Mouse (Mus musculus) stomach, embryonic 16.5 days (tissue): ENCODE measurements at regions not wholly inside any gene's neighbourhood (a gene's known extent, or its start where the extent isn't known, plus 50 kb on each side); places are given as distances from the start of the nearest gene placed in this dataset.

Experiments
- ATAC-seq: fragments of 200-750 bp; cut with Nextera tagmentation; 2 replicates; pipeline ENCODE4 v1.8.0; 2017; ENCODE audit warnings: moderate number of reproducible peaks, moderate TSS enrichment; ENCODE audit not compliant: insufficient read depth, low FRiP score
- H3K27ac ChIP-seq: fragments of 300-500 bp; sonication (generic); 2 replicates; pipeline ENCODE4 v1.5.1; 2014; ENCODE audit warnings: low read length
- H3K27me3 ChIP-seq: fragments of 300-500 bp; sonication (generic); 2 replicates; pipeline ENCODE4 v1.6.1; 2014; ENCODE audit warnings: low read length, control low read depth, mixed read lengths; ENCODE audit not compliant: control insufficient read depth, insufficient read depth
- H3K36me3 ChIP-seq: fragments of 300-500 bp; sonication (generic); 2 replicates; pipeline ENCODE4 v1.6.1; 2014; ENCODE audit warnings: low read length; ENCODE audit not compliant: control insufficient read depth, insufficient read depth
- H3K4me1 ChIP-seq: fragments of 300-500 bp; sonication (generic); 2 replicates; pipeline ENCODE4 v1.6.1; 2014; ENCODE audit warnings: low read length, control low read depth, mixed read lengths; ENCODE audit not compliant: control insufficient read depth, insufficient read depth
- H3K4me2 ChIP-seq: fragments of 300-500 bp; sonication (generic); 2 replicates; pipeline ENCODE4 v1.6.1; 2014; ENCODE audit warnings: low read depth, low read length, mixed read lengths
- H3K4me3 ChIP-seq: fragments of 300-500 bp; sonication (generic); replicated peaks from 2 replicates; pipeline ENCODE4 v1.5.1; 2014; ENCODE audit warnings: mild to moderate bottlenecking, low read length
- H3K9ac ChIP-seq: fragments of 300-500 bp; sonication (generic); 2 replicates; pipeline ENCODE4 v1.6.1; 2014; ENCODE audit warnings: low read length
- H3K9me3 ChIP-seq: fragments of 300-500 bp; sonication (generic); replicated peaks from 2 replicates; pipeline ENCODE4 v1.6.1; 2016; ENCODE audit warnings: low read length, control low read depth; ENCODE audit not compliant: control insufficient read depth
- WGBS: fragments of 180-500 bp; shearing (Covaris S2); extraction: QIAGEN DNeasy Blood & Tissue Kit; methylation state at CpG from one replicate; pipeline ENCODE4 v1.1.7; 2014; 5-methylcytosine and 5-hydroxymethylcytosine counted together

DNA sequence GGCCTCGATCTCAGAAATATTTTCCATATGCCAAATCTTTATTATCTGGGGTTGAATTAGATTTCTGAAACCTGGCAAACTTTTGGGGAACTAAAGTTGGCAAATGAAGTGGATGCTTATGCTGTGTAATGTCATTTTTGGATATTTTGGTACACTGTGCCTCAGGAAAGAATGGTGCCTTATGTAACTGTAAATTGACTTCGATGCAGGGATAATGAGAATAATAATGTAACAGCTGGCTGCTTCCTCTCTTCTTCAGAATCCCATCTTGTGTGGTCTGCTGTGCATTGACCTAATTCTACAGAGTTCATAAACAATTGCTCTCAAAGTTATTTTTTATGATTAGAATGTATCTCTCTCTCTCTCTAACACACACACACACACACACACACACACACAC lies 545.6 kb downstream of the Tfap2b start:
- H3K27me3 ChIP-seq, result no peaks in the 10 kb centered on the region
- no peaks in the 10 kb centered on the region for H3K4me1 ChIP-seq
- whole genome bisulfite sequencing, result 68% methylated on average over 2 of the region's 2 CpGs
- H3K4me3 ChIP-seq, result no peak overlapping the region
- no peaks in the 10 kb centered on the region for H3K36me3 ChIP-seq
- no peak overlapping the region for H3K4me2 ChIP-seq
- no peak overlapping the region for H3K9ac ChIP-seq
- no peak overlapping the region for H3K27ac ChIP-seq
- ATAC-seq, result no peak
- no peaks in the 10 kb centered on the region for H3K9me3 ChIP-seq

- Histone ChIP-seq H3K9ac (no peak overlapping the region), H3K36me3 (no peaks in the 10 kb centered on the region), H3K4me2 (no peak overlapping the region), H3K4me3 (no peak overlapping the region), H3K27ac (no peak overlapping the region), H3K4me1 (no peaks in the 10 kb centered on the region), H3K9me3 (no peaks in the 10 kb centered on the region), H3K27me3 (no peaks in the 10 kb centered on the region)
- WGBS, result 75% methylated on average over 3 of the region's 3 CpGs
- peak; percentile 50; the same call in 1 of the 2 replicates for ATAC-seq
These were observed 549.3 kb downstream of the Tfap2b start for GRCm38 (mm10) chr1:19757921-19758436.

DNA sequence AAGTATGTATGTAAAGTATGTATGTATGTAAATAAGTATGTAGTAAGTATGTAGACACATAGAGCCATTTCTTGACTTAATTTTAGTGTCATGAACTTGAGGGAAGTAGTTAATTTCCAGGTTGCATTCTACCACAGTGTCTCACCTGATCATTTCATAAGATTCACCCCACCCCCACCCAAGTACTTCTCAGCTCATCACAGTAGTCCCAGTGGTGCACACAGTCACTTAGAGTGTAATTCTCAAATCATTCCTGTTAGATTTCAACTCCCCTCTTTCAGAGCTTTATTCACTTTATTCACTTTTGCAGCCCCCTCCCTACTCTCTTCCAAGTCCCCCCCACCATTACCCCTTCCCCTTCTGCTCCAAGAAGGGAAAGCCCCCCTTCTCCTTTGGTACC lies 558.2 kb downstream of the Tfap2b start:
- no peaks in the 10 kb centered on the region for H3K36me3 ChIP-seq
- no peaks in the 10 kb centered on the region for H3K9me3 ChIP-seq
- no peaks in the 10 kb centered on the region for H3K4me1 ChIP-seq
- no peak overlapping the region for H3K27ac ChIP-seq
- ATAC-seq, result no peak
- H3K4me3 ChIP-seq, result no peak overlapping the region
- no peak overlapping the region for H3K9ac ChIP-seq
- H3K4me2 ChIP-seq, result no peak overlapping the region
- no peaks in the 10 kb centered on the region for H3K27me3 ChIP-seq

DNA sequence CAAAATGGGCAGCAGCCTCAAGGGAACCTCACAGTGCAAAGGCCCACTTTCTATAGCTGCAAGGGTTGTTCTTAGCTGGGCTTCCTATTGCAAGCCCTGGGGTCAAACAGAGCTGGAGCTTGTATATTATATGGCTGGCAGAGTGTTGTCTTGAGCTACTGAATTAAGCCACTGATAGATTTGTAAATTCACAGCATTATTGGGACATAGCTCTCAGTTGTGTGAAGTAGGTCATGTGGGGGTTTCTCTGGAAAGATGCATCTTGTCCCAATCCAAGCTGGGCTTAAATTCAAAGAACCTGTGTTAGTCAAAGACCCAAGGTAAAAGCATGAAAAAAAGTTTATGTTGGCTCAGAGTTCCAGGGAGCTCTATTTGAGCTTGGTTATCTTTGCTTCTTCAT lies 563.6 kb downstream of the Tfap2b start:
- H3K9ac ChIP-seq, result no peak overlapping the region
- no peaks in the 10 kb centered on the region for H3K27me3 ChIP-seq
- H3K4me3 ChIP-seq, result no peak overlapping the region
- H3K27ac ChIP-seq, result no peak overlapping the region
- ATAC-seq, result no peak
- H3K4me1 ChIP-seq, result no peaks in the 10 kb centered on the region
- no peak overlapping the region for H3K4me2 ChIP-seq
- H3K36me3 ChIP-seq, result no peaks in the 10 kb centered on the region
- H3K9me3 ChIP-seq, result no peaks in the 10 kb centered on the region

DNA sequence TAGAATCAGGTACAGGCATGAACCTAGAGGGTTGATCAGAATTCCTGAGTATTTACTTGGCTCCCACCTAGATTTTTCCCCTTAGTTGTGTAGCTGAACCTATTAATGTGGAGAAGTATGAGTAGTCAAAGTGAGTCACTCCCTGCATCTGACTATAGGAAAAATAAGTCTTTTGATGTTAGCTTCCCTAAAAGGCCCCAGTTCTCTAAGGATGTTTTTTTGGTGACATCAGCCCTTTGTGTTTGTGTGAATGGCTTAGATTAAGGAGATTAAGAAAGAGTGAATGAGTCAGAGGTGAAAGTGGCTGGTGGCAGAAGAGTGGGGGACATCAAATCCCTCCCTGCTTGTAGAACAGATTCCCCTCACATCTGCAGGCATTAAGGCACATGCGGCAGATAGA lies 565.8 kb downstream of the Tfap2b start:
- Histone ChIP-seq H3K9ac (no peak overlapping the region), H3K4me2 (no peak overlapping the region), H3K27me3 (no peaks in the 10 kb centered on the region), H3K9me3 (no peaks in the 10 kb centered on the region), H3K36me3 (no peaks in the 10 kb centered on the region), H3K4me3 (no peak overlapping the region), H3K27ac (no peak overlapping the region), H3K4me1 (no peaks in the 10 kb centered on the region)
- WGBS, result 70% methylated on average over 1 of the region's 1 CpGs
- no peak for ATAC-seq

GRCm38 (mm10) chr1:19777542-19777941 lies 568.8 kb downstream of the Tfap2b start:
- 73% methylated on average over 1 of the region's 1 CpGs for WGBS
- ATAC-seq, result no peak

GRCm38 (mm10) chr1:19786971-19787370 lies 578.3 kb downstream of the Tfap2b start:
- no peaks in the 10 kb centered on the region for H3K36me3 ChIP-seq
- H3K27me3 ChIP-seq, result no peaks in the 10 kb centered on the region
- no peak for ATAC-seq
- H3K27ac ChIP-seq, result no peak overlapping the region
- H3K4me3 ChIP-seq, result no peak overlapping the region
- H3K4me1 ChIP-seq, result no peaks in the 10 kb centered on the region
- no peaks in the 10 kb centered on the region for H3K9me3 ChIP-seq
- 71% methylated on average over 2 of the region's 2 CpGs for WGBS
- no peak overlapping the region for H3K9ac ChIP-seq
- no peak overlapping the region for H3K4me2 ChIP-seq

More at GRCm38 (mm10) chr1:19777542-19777941, 568.8 kb downstream of the Tfap2b start:
- Histone ChIP-seq H3K4me3 (no peak overlapping the region), H3K36me3 (no peaks in the 10 kb centered on the region), H3K4me1 (no peaks in the 10 kb centered on the region), H3K4me2 (no peak overlapping the region), H3K9ac (no peak overlapping the region), H3K9me3 (no peaks in the 10 kb centered on the region), H3K27me3 (no peaks in the 10 kb centered on the region), H3K27ac (no peak overlapping the region)

GRCm38 (mm10) chr1:19794124-19794523 lies 585.4 kb downstream of the Tfap2b start:
- H3K27ac ChIP-seq, result no peak overlapping the region
- H3K9me3 ChIP-seq, result no peaks in the 10 kb centered on the region
- ATAC-seq, result no peak
- H3K9ac ChIP-seq, result no peak overlapping the region
- H3K27me3 ChIP-seq, result no peaks in the 10 kb centered on the region
- no peaks in the 10 kb centered on the region for H3K36me3 ChIP-seq
- no peak overlapping the region for H3K4me2 ChIP-seq
- no peaks in the 10 kb centered on the region for H3K4me1 ChIP-seq
- no peak overlapping the region for H3K4me3 ChIP-seq
- 52% methylated on average over 2 of the region's 2 CpGs for WGBS

DNA sequence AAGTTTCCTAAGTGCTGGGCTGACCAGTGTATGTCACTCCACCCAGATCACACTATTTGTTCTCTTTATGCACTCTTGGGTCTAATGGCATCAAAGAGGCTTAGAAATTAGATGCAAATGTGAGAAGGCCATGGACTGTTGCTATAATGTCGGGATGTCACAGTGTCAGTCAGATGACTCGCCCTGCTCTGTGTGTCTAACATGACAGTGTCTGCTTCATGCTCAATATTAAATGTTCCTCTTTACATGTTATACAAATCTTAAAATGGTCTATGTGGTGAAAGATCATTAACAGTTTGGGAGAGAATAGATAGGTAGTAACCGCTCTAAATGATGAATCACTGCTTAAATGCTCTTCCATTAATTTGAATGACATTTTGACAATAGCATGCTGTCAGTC lies 617.2 kb downstream of the Tfap2b start:
- H3K4me3 ChIP-seq, result no peak overlapping the region
- 78% methylated on average over 3 of the region's 3 CpGs for WGBS
- no peak overlapping the region for H3K27ac ChIP-seq
- H3K4me1 ChIP-seq, result no peaks in the 10 kb centered on the region
- H3K4me2 ChIP-seq, result no peak overlapping the region
- no peaks in the 10 kb centered on the region for H3K27me3 ChIP-seq
- ATAC-seq, result no peak
- no peak overlapping the region for H3K9ac ChIP-seq
- H3K36me3 ChIP-seq, result no peaks in the 10 kb centered on the region
- H3K9me3 ChIP-seq, result no peaks in the 10 kb centered on the region
